Mouse (Mus musculus) bone marrow macrophage, adult 2 months (primary cell): Measurements from ENCODE around the gene Kcnj13. TPM values are rescaled to one million over a fixed set of nuclear protein-coding genes. Genes with fewer than 3 reads are reported as not detected.

Experiments
- H3K27ac ChIP-seq: 2 replicates; pipeline ENCODE4 v1.5.1; 2012; ENCODE audit warnings: low read depth, low read length; ENCODE audit not compliant: insufficient read depth
- H3K4me1 ChIP-seq: 2 replicates; pipeline ENCODE4 v1.6.1; 2012; ENCODE audit warnings: low read length; ENCODE audit not compliant: control insufficient read depth, insufficient read depth
- H3K4me3 ChIP-seq: 2 replicates; pipeline ENCODE4 v1.5.1; 2012; ENCODE audit warnings: mild to moderate bottlenecking, low read length, moderate library complexity; ENCODE audit not compliant: insufficient read depth
- CTCF ChIP-seq: IDR thresholded peaks from 2 replicates; pipeline ENCODE4 v1.5.1; 2012; ENCODE audit warnings: low read depth, mild to moderate bottlenecking, low read length, moderate library complexity
- POLR2A ChIP-seq: IDR thresholded peaks from 2 replicates; pipeline ENCODE4 v1.6.1; 2012; ENCODE audit warnings: mild to moderate bottlenecking, low read depth, low read length, borderline replicate concordance
- polyA plus RNA-seq: library from polyadenylated mRNA; stranded (reverse); fragments of >200 nt; gene quantifications from 2 replicates; pipeline ENCODE4 v1.2.4, GENCODE M21; 2012; ENCODE audit not compliant: missing spikeins, insufficient read depth, insufficient read length

Gene Kcnj13
- polyA plus RNA-seq = not detected in 2 replicates

GRCm38 (mm10) chr1:87394594-87394993 is at the start of gene Kcnj13:
Kcnj13 (minus strand) TSS chr1:87394729.
- TF ChIP-seq CTCF (no peak), POLR2A (no peak)
- H3K4me3 ChIP-seq = no peak within 1 kb of the TSS
- H3K4me1 ChIP-seq = no peaks in the 10 kb centered on the region
- no peak within 1 kb of the TSS for H3K27ac ChIP-seq

GRCm38 (mm10) chr1:87436583-87436982 is 42.1 kb upstream of the Kcnj13 start:
- no peak for TF ChIP-seq POLR2A
- no peak for TF ChIP-seq CTCF
- Histone ChIP-seq H3K27ac (no peak overlapping the region), H3K4me3 (no peak overlapping the region)

GRCm38 (mm10) chr1:87435125-87435524 is 40.6 kb upstream of the Kcnj13 start:
- Histone ChIP-seq H3K4me3 (no peak overlapping the region), H3K4me1 (no peaks in the 10 kb centered on the region), H3K27ac (no peak overlapping the region)
- no peak for TF ChIP-seq CTCF
- no peak for TF ChIP-seq POLR2A

More at GRCm38 (mm10) chr1:87436583-87436982, 42.1 kb upstream of the Kcnj13 start:
- H3K4me1 ChIP-seq = no peaks in the 10 kb centered on the region

- H3K27ac ChIP-seq = no peak overlapping the region
- no peaks in the 10 kb centered on the region for H3K4me1 ChIP-seq
- TF ChIP-seq CTCF = no peak
- TF ChIP-seq POLR2A = no peak
- no peak overlapping the region for H3K4me3 ChIP-seq
Observed at GRCm38 (mm10) chr1:87418733-87419132, 24.2 kb upstream of the Kcnj13 start.

GRCm38 (mm10) chr1:87409380-87409779 is 14.9 kb upstream of the Kcnj13 start:
- Histone ChIP-seq H3K27ac (no peak overlapping the region), H3K4me1 (peaks cover 3% of the 10 kb centered on the region), H3K4me3 (no peak overlapping the region)
- no peak for TF ChIP-seq CTCF
- TF ChIP-seq POLR2A = no peak

- no peak overlapping the region for H3K4me3 ChIP-seq
- H3K4me1 ChIP-seq = peaks cover 3% of the 10 kb centered on the region
- no peak overlapping the region for H3K27ac ChIP-seq
- TF ChIP-seq CTCF (no peak), POLR2A (no peak)
Observed at GRCm38 (mm10) chr1:87406012-87406411, 11.5 kb upstream of the Kcnj13 start.

- no peak overlapping the region for H3K4me3 ChIP-seq
- peaks cover 3% of the 10 kb centered on the region for H3K4me1 ChIP-seq
- H3K27ac ChIP-seq = no peak overlapping the region
- no peak for TF ChIP-seq POLR2A
- no peak for TF ChIP-seq CTCF
Observed at GRCm38 (mm10) chr1:87404710-87405109, 10.2 kb upstream of the Kcnj13 start.

- no peaks in the 10 kb centered on the region for H3K4me1 ChIP-seq
- TF ChIP-seq POLR2A (no peak), CTCF (no peak)
- no peak overlapping the region for H3K4me3 ChIP-seq
- H3K27ac ChIP-seq = no peak overlapping the region
Observed at GRCm38 (mm10) chr1:87396923-87397586, 2.5 kb upstream of the Kcnj13 start.

GRCm38 (mm10) chr1:87393444-87394195 is 909 bp downstream of the Kcnj13 start:
- no peak overlapping the region for H3K27ac ChIP-seq

More at GRCm38 (mm10) chr1:87393444-87394195, 909 bp downstream of the Kcnj13 start:
- Histone ChIP-seq H3K4me1 (no peaks in the 10 kb centered on the region), H3K4me3 (no peak overlapping the region)
- no peak for TF ChIP-seq CTCF
- no peak for TF ChIP-seq POLR2A
